Mouse (Mus musculus) kidney, embryonic 14.5 days (tissue): ENCODE measurements around the gene Wnt6. TPM values are rescaled to one million over a fixed set of nuclear protein-coding genes. Genes with fewer than 3 reads are reported as not detected.

Experiments used
- ATAC-seq: fragments of 200-750 bp; cut with Nextera tagmentation; 2 replicates; pipeline ENCODE4 v1.8.0; 2017; ENCODE audit warnings: moderate number of reproducible peaks, mild to moderate bottlenecking, moderate TSS enrichment, moderate library complexity; ENCODE audit not compliant: low FRiP score, low TSS enrichment
- H3K27ac ChIP-seq: fragments of 300-500 bp; sonication (generic); 2 replicates; pipeline ENCODE4 v1.5.1; 2014; ENCODE audit warnings: low read depth, mild to moderate bottlenecking, low read length, moderate library complexity, mixed read lengths
- H3K27me3 ChIP-seq: fragments of 300-500 bp; sonication (generic); 2 replicates; pipeline ENCODE4 v1.6.1; 2014; ENCODE audit warnings: mild to moderate bottlenecking, low read length; ENCODE audit not compliant: control insufficient read depth, insufficient read depth
- H3K36me3 ChIP-seq: fragments of 300-500 bp; sonication (generic); 2 replicates; pipeline ENCODE4 v1.6.1; 2014; ENCODE audit warnings: low read length, mixed read lengths; ENCODE audit not compliant: control insufficient read depth, insufficient read depth
- H3K4me1 ChIP-seq: fragments of 300-500 bp; sonication (generic); 2 replicates; pipeline ENCODE4 v1.6.1; 2014; ENCODE audit warnings: low read length, mixed read lengths; ENCODE audit not compliant: control insufficient read depth, insufficient read depth
- H3K4me2 ChIP-seq: fragments of 300-500 bp; sonication (generic); replicated peaks from 2 replicates; pipeline ENCODE4 v1.6.1; 2014; ENCODE audit warnings: low read depth, mild to moderate bottlenecking, low read length
- H3K4me3 ChIP-seq: fragments of 300-500 bp; sonication (generic); 2 replicates; pipeline ENCODE4 v1.5.1; 2014; ENCODE audit warnings: mild to moderate bottlenecking, low read length
- H3K9ac ChIP-seq: fragments of 300-500 bp; sonication (generic); 2 replicates; pipeline ENCODE4 v1.6.1; 2014; ENCODE audit warnings: low read depth, mild to moderate bottlenecking, low read length, moderate library complexity
- H3K9me3 ChIP-seq: fragments of 300-500 bp; sonication (generic); 2 replicates; pipeline ENCODE4 v1.6.1; 2016; ENCODE audit warnings: low read length; ENCODE audit not compliant: control insufficient read depth
- WGBS: fragments of 180-500 bp; shearing (Covaris S2); extraction: QIAGEN DNeasy Blood & Tissue Kit; methylation state at CpG from one replicate; pipeline ENCODE4 v1.1.7; 2014; 5-methylcytosine and 5-hydroxymethylcytosine counted together
- polyA plus RNA-seq: library from polyadenylated mRNA; unstranded; fragments of >200 nt; fragmentation: Nextera tagmentation; extraction: Ambion mirVana; gene quantifications from 2 replicates; pipeline ENCODE4 v1.2.1, GENCODE M21; 2014

The Wnt6 gene
- polyA plus RNA-seq, 1 experiment from 2014 or later = 3.4 TPM

DNA sequence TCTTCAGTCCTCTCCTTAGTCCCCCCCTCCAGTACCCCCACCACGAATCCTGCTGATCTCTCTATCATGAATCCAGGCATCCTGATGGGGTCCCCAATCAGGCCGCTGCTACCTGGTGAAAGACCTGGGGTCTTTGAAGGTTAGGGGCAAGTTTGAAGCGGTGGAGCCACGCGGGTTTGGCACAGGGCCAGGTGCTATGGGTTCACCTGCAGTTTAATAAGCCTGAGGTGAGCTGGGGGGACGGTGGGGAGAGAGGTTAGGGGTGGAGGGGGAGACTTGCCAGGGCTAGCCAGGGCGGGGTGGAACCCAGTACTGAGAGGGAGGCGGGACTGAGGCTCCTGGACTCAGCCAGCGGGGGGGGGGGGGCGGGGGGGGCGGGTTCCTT lies 23.4 kb downstream of the Wnt6 start:
- peaks cover 16% of the 10 kb centered on the region for H3K4me1 ChIP-seq
- peaks cover 96% of the 10 kb centered on the region for H3K27me3 ChIP-seq
- 0 out of 2 replicates have a peak overlapping the region, but pooled peaks have one; percentile 25 for H3K4me3 ChIP-seq
- no peak overlapping the region for H3K27ac ChIP-seq
- H3K36me3 ChIP-seq = no peaks in the 10 kb centered on the region
- H3K4me2 ChIP-seq = peak overlapping the region; percentile 40
- ATAC-seq = no peak
- H3K9me3 ChIP-seq = no peaks in the 10 kb centered on the region
- WGBS = 9% methylated on average over 9 of the region's 11 CpGs
- H3K9ac ChIP-seq = no peak overlapping the region

GRCm38 (mm10) chr1:74797459-74797858 lies 25.8 kb downstream of the Wnt6 start:
- ATAC-seq = peak; percentile 32
- H3K4me3 ChIP-seq = no peak overlapping the region
- no peaks in the 10 kb centered on the region for H3K36me3 ChIP-seq
- H3K27ac ChIP-seq = no peak overlapping the region
- 17% methylated on average over 5 of the region's 5 CpGs for WGBS
- H3K4me1 ChIP-seq = peaks cover 17% of the 10 kb centered on the region
- H3K27me3 ChIP-seq = peaks cover 94% of the 10 kb centered on the region
- H3K9me3 ChIP-seq = no peaks in the 10 kb centered on the region
- no peak overlapping the region for H3K4me2 ChIP-seq
- H3K9ac ChIP-seq = no peak overlapping the region

- Histone ChIP-seq H3K4me1 (peaks cover 13% of the 10 kb centered on the region; the same call in 1 of the 2 replicates), H3K27ac (no peak overlapping the region), H3K4me2 (peak overlapping the region; percentile 36), H3K9ac (no peak overlapping the region; the same call in 1 of the 2 replicates), H3K4me3 (peak overlapping the region; percentile 16), H3K9me3 (no peaks in the 10 kb centered on the region), H3K27me3 (peaks cover 94% of the 10 kb centered on the region), H3K36me3 (no peaks in the 10 kb centered on the region)
- ATAC-seq = no peak
- 1% methylated on average over 29 of the region's 29 CpGs for WGBS
These were observed 28.8 kb downstream of the Wnt6 start for GRCm38 (mm10) chr1:74800424-74800888.

GRCm38 (mm10) chr1:74801631-74802140 lies 30.0 kb downstream of the Wnt6 start:
- H3K27me3 ChIP-seq = peaks cover 94% of the 10 kb centered on the region
- H3K4me1 ChIP-seq = peaks cover 17% of the 10 kb centered on the region; the same call in 1 of the 2 replicates
- H3K4me2 ChIP-seq = no peak overlapping the region
- H3K4me3 ChIP-seq = no peak overlapping the region
- H3K9me3 ChIP-seq = no peaks in the 10 kb centered on the region
- H3K27ac ChIP-seq = no peak overlapping the region
- H3K9ac ChIP-seq = no peak overlapping the region
- no peak for ATAC-seq
- H3K36me3 ChIP-seq = no peaks in the 10 kb centered on the region
- 32% methylated on average over 6 of the region's 6 CpGs for WGBS

DNA sequence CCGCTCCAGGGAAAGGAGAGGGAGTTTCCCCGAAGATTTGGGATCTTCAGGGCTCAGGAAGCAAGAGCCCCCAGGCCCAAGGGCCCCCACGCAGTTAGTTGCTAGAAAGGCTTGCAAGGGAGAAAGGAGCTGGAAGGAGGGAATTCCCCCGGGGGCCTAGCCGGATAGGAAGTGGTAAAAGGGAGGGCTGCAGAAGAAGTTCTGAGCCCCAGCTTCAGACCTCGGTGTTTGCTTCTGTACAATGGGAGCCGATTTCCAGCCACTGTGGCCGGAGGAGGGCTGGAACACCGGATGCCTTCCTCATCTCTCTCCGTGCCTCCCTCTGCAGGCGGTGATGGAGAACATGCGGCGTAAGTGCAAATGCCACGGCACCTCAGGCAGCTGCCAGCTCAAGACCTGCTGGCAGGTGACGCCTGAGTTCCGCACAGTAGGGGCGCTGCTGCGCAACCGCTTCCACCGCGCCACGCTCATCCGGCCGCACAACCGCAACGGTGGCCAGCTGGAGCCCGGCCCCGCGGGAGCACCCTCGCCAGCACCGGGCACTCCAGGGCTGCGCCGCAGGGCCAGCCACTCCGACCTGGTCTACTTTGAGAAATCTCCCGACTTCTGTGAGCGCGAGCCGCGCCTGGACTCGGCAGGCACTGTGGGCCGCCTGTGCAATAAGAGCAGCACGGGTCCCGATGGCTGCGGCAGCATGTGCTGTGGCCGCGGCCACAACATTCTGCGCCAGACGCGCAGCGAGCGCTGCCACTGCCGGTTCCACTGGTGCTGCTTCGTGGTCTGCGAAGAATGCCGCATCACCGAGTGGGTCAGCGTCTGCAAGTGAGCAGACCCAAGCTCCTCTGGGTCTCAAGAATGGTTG lies 31.3 kb downstream of the Wnt6 start:
- peak; percentile 71 for ATAC-seq
- peak overlapping the region; percentile 42 for H3K4me3 ChIP-seq
- H3K9ac ChIP-seq = peak overlapping the region; percentile 3
- H3K4me2 ChIP-seq = peak overlapping the region; percentile 65
- H3K4me1 ChIP-seq = peaks cover 29% of the 10 kb centered on the region
- no peaks in the 10 kb centered on the region for H3K36me3 ChIP-seq
- H3K27me3 ChIP-seq = peaks cover 96% of the 10 kb centered on the region
- 1% methylated on average over 57 of the region's 57 CpGs for WGBS
- no peak overlapping the region for H3K27ac ChIP-seq
- no peaks in the 10 kb centered on the region for H3K9me3 ChIP-seq

GRCm38 (mm10) chr1:74804211-74804870 lies 32.6 kb downstream of the Wnt6 start:
- H3K27ac ChIP-seq = no peak overlapping the region
- no peak overlapping the region for H3K4me3 ChIP-seq
- no peak overlapping the region for H3K9ac ChIP-seq
- no peaks in the 10 kb centered on the region for H3K36me3 ChIP-seq
- ATAC-seq = no peak
- H3K4me1 ChIP-seq = peaks cover 30% of the 10 kb centered on the region
- H3K27me3 ChIP-seq = peaks cover 90% of the 10 kb centered on the region
- no peak overlapping the region for H3K4me2 ChIP-seq
- WGBS = 7% methylated on average over 10 of the region's 10 CpGs
- H3K9me3 ChIP-seq = no peaks in the 10 kb centered on the region

- Histone ChIP-seq H3K27me3 (peaks cover 83% of the 10 kb centered on the region), H3K4me1 (peaks cover 28% of the 10 kb centered on the region), H3K9ac (no peak overlapping the region), H3K4me2 (no peak overlapping the region), H3K36me3 (no peaks in the 10 kb centered on the region), H3K9me3 (no peaks in the 10 kb centered on the region), H3K27ac (no peak overlapping the region), H3K4me3 (no peak overlapping the region)
- WGBS = 12% methylated on average over 4 of the region's 4 CpGs
- no peak for ATAC-seq
These were observed 33.7 kb downstream of the Wnt6 start for GRCm38 (mm10) chr1:74805340-74805835.

- no peak overlapping the region for H3K4me2 ChIP-seq
- H3K4me1 ChIP-seq = peaks cover 24% of the 10 kb centered on the region
- H3K36me3 ChIP-seq = no peaks in the 10 kb centered on the region
- no peak overlapping the region for H3K27ac ChIP-seq
- 9% methylated on average over 5 of the region's 5 CpGs for WGBS
- no peak for ATAC-seq
- H3K4me3 ChIP-seq = no peak overlapping the region
- no peaks in the 10 kb centered on the region for H3K9me3 ChIP-seq
- peaks cover 78% of the 10 kb centered on the region for H3K27me3 ChIP-seq
- H3K9ac ChIP-seq = no peak overlapping the region
These were observed 34.2 kb downstream of the Wnt6 start for GRCm38 (mm10) chr1:74805843-74806242.
